Mouse (Mus musculus) erythroblast, embryonic 14.5 days (primary cell): Measurements from ENCODE around the gene Gm28305.

ENCODE experiments used
- GATA1 ChIP-seq: IDR thresholded peaks from 2 replicates; pipeline ENCODE4 v1.6.1; 2012; ENCODE audit warnings: low read length, inconsistent platforms, mixed read lengths
- TAL1 ChIP-seq: IDR thresholded peaks from 3 replicates; pipeline ENCODE4 v1.6.1; 2012; ENCODE audit warnings: low read length, inconsistent platforms, mixed read lengths

DNA sequence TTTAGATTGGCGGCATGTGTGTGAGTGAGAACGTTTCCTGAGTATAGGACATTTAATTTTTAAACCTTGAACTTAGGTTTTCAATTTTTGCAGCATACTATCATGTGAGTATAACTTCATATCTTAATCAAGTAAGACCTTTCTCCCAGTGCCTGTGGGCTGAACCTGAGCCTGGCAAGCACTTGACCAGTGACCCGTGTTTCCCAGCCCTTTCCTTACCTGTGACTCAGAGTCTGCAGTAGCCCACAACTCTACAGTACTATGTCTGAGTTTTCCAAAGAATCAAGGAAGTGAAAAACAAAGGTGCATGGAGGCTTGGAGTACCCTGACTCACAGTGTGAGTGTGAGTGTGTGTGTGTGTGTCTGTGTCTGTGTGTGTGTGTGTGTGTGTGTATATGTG, 39.6 kb downstream of the Gm28305 start:
- TF ChIP-seq GATA1 (no peak), TAL1 (no peak)
